Mouse (Mus musculus) CH12.LX (cell line): ENCODE results near the gene Yap1.

ENCODE experiments used
- CTCF ChIP-seq, 2 experiments: IDR thresholded peaks in 1 of 2; conservative IDR thresholded peaks in 1 of 2; 2 replicates each; pipeline ENCODE4 v1.5.1; 2011 to 2012; ENCODE audit warnings: low read depth in 2 of 2, low read length in 2 of 2, improper control_type of control experiment in 1 of 2, inconsistent platforms in 1 of 2, mild to moderate bottlenecking in 1 of 2, moderate library complexity in 1 of 2
- HCFC1 ChIP-seq: IDR thresholded peaks from 2 replicates; pipeline ENCODE4 v1.6.1; 2012; ENCODE audit warnings: low read depth, mild to moderate bottlenecking, inconsistent platforms, low read length, improper control_type of control experiment
- MAX ChIP-seq: IDR thresholded peaks from 2 replicates; pipeline ENCODE4 v1.6.1; 2011; ENCODE audit warnings: low read length, improper control_type of control experiment
- POLR2A ChIP-seq: IDR thresholded peaks from 2 replicates; pipeline ENCODE4 v1.6.1; 2011; ENCODE audit warnings: low read depth, mild to moderate bottlenecking, improper control_type of control experiment, low read length
- TCF12 ChIP-seq: IDR thresholded peaks from 2 replicates; pipeline ENCODE4 v1.6.1; 2014; ENCODE audit warnings: low read depth, mild to moderate bottlenecking, inconsistent platforms, low read length, improper control_type of control experiment
- USF1 ChIP-seq: IDR thresholded peaks from 2 replicates; pipeline ENCODE4 v1.6.1; 2014; ENCODE audit warnings: low read depth, mild to moderate bottlenecking, inconsistent platforms, low read length, improper control_type of control experiment

GRCm38 (mm10) chr9:7984287-7984686 is 20.1 kb downstream of the Yap1 start:
- TF ChIP-seq POLR2A (no peak), TCF12 (no peak), CTCF (conservative IDR thresholded peaks at IDR 0.05 in 1 of 2, IDR thresholded peaks at IDR 0.05 in 1 of 2; ENCODE audit: low read depth in 2 of 2, low read length in 2 of 2) (no peak), HCFC1 (no peak), MAX (no peak), USF1 (no peak)
